Mouse (Mus musculus): ENCODE measurements at regions not wholly inside any gene's neighbourhood (a gene's known extent, or its start where the extent isn't known, plus 50 kb on each side); places are given as distances from the start of the nearest gene placed in this dataset.
A peak's percentile ranks its signal among the peaks of the same experiment; 100 is the strongest.
"Not testable (repeated sequence)": the region's sequence is repeated elsewhere in the genome, so short reads cannot be mapped to it uniquely, and the experiment has no call there.

DNA sequence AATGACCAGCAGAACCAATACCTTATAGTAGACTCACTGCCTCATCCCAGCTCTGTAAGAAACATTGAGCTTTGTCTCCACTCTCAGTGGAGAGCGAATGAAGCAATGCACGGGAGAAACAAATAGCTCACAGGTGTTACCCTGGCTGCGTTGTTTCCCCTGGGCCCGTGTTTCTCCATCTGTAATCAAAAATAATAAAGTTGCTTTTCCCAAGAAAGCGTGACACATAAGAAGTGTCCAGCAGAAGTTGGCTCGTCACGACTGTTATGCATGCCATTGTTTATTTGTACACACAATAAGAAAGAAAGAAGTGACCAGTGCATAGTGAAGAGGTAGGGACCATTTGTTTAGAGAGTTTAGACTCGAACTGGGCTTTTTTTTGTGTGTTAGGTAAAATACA is 171.3 kb upstream of the Frmd6 start:
- 82% methylated on average over 8 of the region's 8 CpGs for WGBS
- Histone ChIP-seq H3K4me2 (no peak overlapping the region), H3K4me1 (peaks cover 8% of the 10 kb centered on the region), H3K27ac (no peak overlapping the region), H3K9me3 (no peaks in the 10 kb centered on the region), H3K27me3 (no peaks in the 10 kb centered on the region), H3K36me3 (no peaks in the 10 kb centered on the region), H3K4me3 (no peak overlapping the region), H3K9ac (no peak overlapping the region)
- no peak for ATAC-seq (ENCODE audit: insufficient number of reproducible peaks, low FRiP score, low TSS enrichment, low read depth)

DNA sequence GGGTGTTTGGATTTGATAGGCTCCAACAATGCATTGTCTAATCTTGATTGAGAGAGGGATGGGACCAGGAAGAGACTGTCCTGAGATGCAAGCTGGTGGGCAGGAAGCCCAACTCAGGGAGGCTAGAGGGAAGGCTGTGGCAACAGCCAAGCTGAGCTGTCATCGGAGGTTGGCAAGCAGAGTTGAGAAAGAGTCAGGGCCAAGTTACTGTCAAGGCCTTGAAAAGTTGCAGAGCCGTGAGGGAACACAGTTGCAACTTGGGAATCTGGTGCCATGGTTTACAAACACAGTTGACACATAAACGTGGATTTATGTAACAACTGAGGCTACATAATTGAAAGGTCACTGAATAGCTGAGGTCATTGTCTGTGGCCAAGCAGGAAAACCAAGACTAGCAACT is 170.8 kb upstream of the Frmd6 start:
- no peaks in the 10 kb centered on the region for H3K9me3 ChIP-seq
- no peaks in the 10 kb centered on the region for H3K36me3 ChIP-seq
- H3K27me3 ChIP-seq, result no peaks in the 10 kb centered on the region
- no peak for ATAC-seq (ENCODE audit: insufficient number of reproducible peaks, low FRiP score, low TSS enrichment, low read depth)
- H3K4me3 ChIP-seq, result no peak overlapping the region
- peaks cover 6% of the 10 kb centered on the region; the same call in 1 of the 2 replicates for H3K4me1 ChIP-seq
- no peak overlapping the region for H3K4me2 ChIP-seq
- no peak overlapping the region for H3K27ac ChIP-seq
- 55% methylated on average over 3 of the region's 3 CpGs for WGBS
- no peak overlapping the region for H3K9ac ChIP-seq

- no peaks in the 10 kb centered on the region for H3K36me3 ChIP-seq
- H3K4me1 ChIP-seq, result peaks cover 6% of the 10 kb centered on the region; the same call in 1 of the 2 replicates
- no peak overlapping the region for H3K27ac ChIP-seq
- no peak overlapping the region for H3K4me2 ChIP-seq
- ATAC-seq (ENCODE audit: insufficient number of reproducible peaks, low FRiP score, low TSS enrichment, low read depth), result no peak
- no peaks in the 10 kb centered on the region for H3K27me3 ChIP-seq
- no peak overlapping the region for H3K9ac ChIP-seq
- no peak overlapping the region for H3K4me3 ChIP-seq
- no peaks in the 10 kb centered on the region for H3K9me3 ChIP-seq
- WGBS, result 82% methylated on average over 2 of the region's 2 CpGs
These were observed 169.9 kb upstream of the Frmd6 start for GRCm38 (mm10) chr12:70655411-70655811.

DNA sequence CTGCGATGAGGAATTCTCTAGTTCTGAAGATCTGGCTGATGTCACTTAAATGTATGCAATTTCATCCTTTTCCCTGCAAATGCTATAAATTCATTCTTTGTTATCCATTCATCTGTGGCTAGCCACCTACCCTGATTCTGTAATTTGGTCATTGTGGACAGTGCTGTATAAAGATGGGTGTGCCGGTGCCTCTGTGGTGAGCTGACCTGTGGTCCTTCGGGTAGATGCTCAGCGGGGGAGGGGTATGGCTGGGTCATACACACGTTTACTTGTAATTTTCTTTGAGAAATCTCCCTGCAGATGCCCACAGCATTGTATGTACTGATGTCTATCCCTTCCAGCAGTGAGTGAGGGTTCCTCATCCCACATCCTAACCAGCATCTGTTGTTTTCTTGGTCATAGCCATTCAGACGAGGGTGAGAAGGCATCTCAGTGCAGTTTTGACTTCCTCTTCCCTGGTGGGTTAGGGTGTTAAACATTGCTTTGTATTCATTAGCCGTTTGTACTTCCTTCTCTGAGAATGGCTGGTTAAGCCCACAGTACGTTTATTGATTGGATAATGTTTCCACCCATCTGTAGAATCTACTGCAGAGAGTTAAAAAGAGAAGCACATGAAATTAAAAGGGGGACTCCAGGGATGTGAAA is 169.3 kb upstream of the Frmd6 start:
- Histone ChIP-seq H3K9me3 (no peaks in the 10 kb centered on the region), H3K4me1 (peaks cover 6% of the 10 kb centered on the region; the same call in 1 of the 2 replicates), H3K4me2 (no peak overlapping the region), H3K9ac (no peak overlapping the region), H3K36me3 (no peaks in the 10 kb centered on the region), H3K27me3 (no peaks in the 10 kb centered on the region), H3K4me3 (no peak overlapping the region), H3K27ac (no peak overlapping the region)
- 69% methylated on average over 8 of the region's 8 CpGs for WGBS
- no peak for ATAC-seq (ENCODE audit: insufficient number of reproducible peaks, low FRiP score, low TSS enrichment, low read depth)

GRCm38 (mm10) chr12:70656805-70657492 is 168.4 kb upstream of the Frmd6 start:
- Histone ChIP-seq H3K9ac (no peak overlapping the region), H3K27me3 (no peaks in the 10 kb centered on the region), H3K4me3 (no peak overlapping the region), H3K4me2 (no peak overlapping the region), H3K36me3 (no peaks in the 10 kb centered on the region), H3K9me3 (no peaks in the 10 kb centered on the region), H3K27ac (no peak overlapping the region), H3K4me1 (peaks cover 5% of the 10 kb centered on the region; the same call in 1 of the 2 replicates)
- ATAC-seq (ENCODE audit: insufficient number of reproducible peaks, low FRiP score, low TSS enrichment, low read depth), result no peak
- WGBS, result 40% methylated on average over 7 of the region's 7 CpGs

DNA sequence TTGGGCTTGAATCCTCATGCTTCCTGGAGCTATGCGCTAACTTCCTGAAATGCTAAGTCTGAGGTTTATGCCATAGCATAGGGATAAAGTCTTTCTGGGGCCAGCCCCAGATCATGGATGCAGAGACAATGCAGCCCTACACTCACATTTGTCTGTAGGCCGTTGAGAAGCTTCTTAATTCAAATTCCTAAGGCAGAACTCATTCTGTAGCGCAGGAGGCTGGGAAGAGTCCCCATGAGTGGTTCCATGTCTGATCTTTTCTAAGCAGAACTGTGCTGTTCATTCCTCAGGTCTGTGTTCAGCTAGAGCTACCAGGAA is 167.9 kb upstream of the Frmd6 start:
- no peaks in the 10 kb centered on the region for H3K27me3 ChIP-seq
- no peaks in the 10 kb centered on the region for H3K9me3 ChIP-seq
- WGBS, result 81% methylated on average over 3 of the region's 3 CpGs
- no peak for ATAC-seq (ENCODE audit: insufficient number of reproducible peaks, low FRiP score, low TSS enrichment, low read depth)
- no peak overlapping the region for H3K9ac ChIP-seq
- no peaks in the 10 kb centered on the region for H3K36me3 ChIP-seq
- H3K27ac ChIP-seq, result no peak overlapping the region
- peaks cover 4% of the 10 kb centered on the region; the same call in 1 of the 2 replicates for H3K4me1 ChIP-seq
- H3K4me2 ChIP-seq, result no peak overlapping the region
- no peak overlapping the region for H3K4me3 ChIP-seq

GRCm38 (mm10) chr12:70658106-70658505 is 167.2 kb upstream of the Frmd6 start:
- Histone ChIP-seq H3K9me3 (no peaks in the 10 kb centered on the region), H3K27ac (no peak overlapping the region), H3K4me2 (no peak overlapping the region), H3K4me1 (peaks cover 4% of the 10 kb centered on the region; the same call in 1 of the 2 replicates), H3K9ac (no peak overlapping the region), H3K4me3 (no peak overlapping the region), H3K27me3 (no peaks in the 10 kb centered on the region), H3K36me3 (no peaks in the 10 kb centered on the region)
- 83% methylated on average over 5 of the region's 5 CpGs for WGBS
- ATAC-seq (ENCODE audit: insufficient number of reproducible peaks, low FRiP score, low TSS enrichment, low read depth), result no peak

GRCm38 (mm10) chr12:70660388-70660787 is 164.9 kb upstream of the Frmd6 start:
- H3K27ac ChIP-seq, result no peak overlapping the region
- H3K36me3 ChIP-seq, result no peaks in the 10 kb centered on the region
- peaks cover 4% of the 10 kb centered on the region; the same call in 1 of the 2 replicates for H3K4me1 ChIP-seq
- no peak overlapping the region for H3K9ac ChIP-seq
- no peak overlapping the region for H3K4me2 ChIP-seq
- WGBS, result 82% methylated on average over 4 of the region's 4 CpGs
- no peaks in the 10 kb centered on the region for H3K9me3 ChIP-seq
- no peaks in the 10 kb centered on the region for H3K27me3 ChIP-seq
- H3K4me3 ChIP-seq, result no peak overlapping the region
- ATAC-seq (ENCODE audit: insufficient number of reproducible peaks, low FRiP score, low TSS enrichment, low read depth), result no peak

- ATAC-seq (ENCODE audit: insufficient number of reproducible peaks, low FRiP score, low TSS enrichment, low read depth); H3K9ac ChIP-seq; H3K9me3 ChIP-seq; H3K27ac ChIP-seq; H3K27me3 ChIP-seq; H3K4me3 ChIP-seq; H3K36me3 ChIP-seq; H3K4me2 ChIP-seq: not testable (repeated sequence)
- peaks cover 20% of the 10 kb centered on the region; the same call in 1 of the 2 replicates for H3K4me1 ChIP-seq
- WGBS, result 91% methylated on average over 6 of the region's 8 CpGs
These were observed 157.2 kb upstream of the Frmd6 start for GRCm38 (mm10) chr12:70668158-70668557.

DNA sequence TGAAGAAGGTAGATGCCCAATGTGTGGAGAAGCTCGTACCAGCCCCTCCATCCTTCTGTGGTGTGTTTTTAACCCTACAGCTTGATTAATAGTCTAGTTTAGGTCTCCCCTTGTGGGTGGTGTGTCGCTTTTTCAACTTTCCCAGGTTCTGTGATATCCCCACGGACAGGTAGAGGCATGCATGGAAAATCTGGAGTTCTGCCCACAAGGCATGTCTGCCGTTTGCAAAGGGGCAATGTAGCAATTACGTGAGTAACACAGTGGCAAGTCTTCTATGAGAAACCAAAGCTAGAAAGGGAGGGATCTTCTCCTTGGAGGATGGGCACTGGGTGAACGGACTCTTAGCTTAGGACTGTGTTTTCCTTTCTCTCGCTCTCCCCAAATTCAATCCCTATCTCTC is 153.2 kb upstream of the Frmd6 start:
- H3K4me3 ChIP-seq, result no peak overlapping the region
- no peak overlapping the region for H3K4me2 ChIP-seq
- no peaks in the 10 kb centered on the region for H3K9me3 ChIP-seq
- no peak for ATAC-seq (ENCODE audit: insufficient number of reproducible peaks, low FRiP score, low TSS enrichment, low read depth)
- H3K36me3 ChIP-seq, result no peaks in the 10 kb centered on the region
- H3K27me3 ChIP-seq, result no peaks in the 10 kb centered on the region
- peaks cover 32% of the 10 kb centered on the region for H3K4me1 ChIP-seq
- H3K27ac ChIP-seq, result peak overlapping the region; percentile 68
- H3K9ac ChIP-seq, result no peak overlapping the region
- 63% methylated on average over 7 of the region's 7 CpGs for WGBS

GRCm38 (mm10) chr12:70673188-70673587 is 152.1 kb upstream of the Frmd6 start:
- Histone ChIP-seq H3K27ac (peak overlapping the region; percentile 68), H3K4me2 (0 out of 2 replicates have a peak overlapping the region, but pooled peaks have one; percentile 17), H3K9me3 (no peaks in the 10 kb centered on the region), H3K27me3 (no peaks in the 10 kb centered on the region), H3K9ac (no peak overlapping the region), H3K4me1 (peaks cover 32% of the 10 kb centered on the region), H3K4me3 (peak overlapping the region; percentile 7; the same call in 1 of the 2 replicates), H3K36me3 (no peaks in the 10 kb centered on the region)
- 23% methylated on average over 11 of the region's 11 CpGs for WGBS
- ATAC-seq (ENCODE audit: insufficient number of reproducible peaks, low FRiP score, low TSS enrichment, low read depth), result no peak

DNA sequence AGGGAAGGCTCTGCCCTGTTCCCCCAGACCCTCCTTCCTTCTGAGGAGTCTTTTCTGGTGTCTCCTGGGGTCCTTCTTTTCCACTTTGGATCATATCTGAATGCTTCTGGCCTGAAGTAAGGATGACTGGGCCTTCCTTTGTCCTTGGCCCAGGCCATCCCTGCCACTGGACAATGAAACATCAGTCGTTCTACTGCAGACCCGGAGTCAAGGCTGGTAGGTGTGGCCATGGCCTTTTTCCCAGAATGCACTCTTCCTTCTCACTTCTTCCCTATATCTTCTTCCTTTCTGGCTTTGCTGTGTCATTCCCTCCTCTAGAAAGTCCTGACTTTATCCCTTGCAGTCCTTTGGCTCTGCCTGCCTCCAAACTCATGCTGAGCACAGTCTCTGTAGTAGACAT is 151.2 kb upstream of the Frmd6 start:
- Histone ChIP-seq H3K4me2 (no peak overlapping the region), H3K27ac (peak overlapping the region; percentile 68), H3K4me3 (no peak overlapping the region)

More for the DNA sequence above, 151.2 kb upstream of the Frmd6 start:
- ATAC-seq (ENCODE audit: insufficient number of reproducible peaks, low FRiP score, low TSS enrichment, low read depth), result no peak
- Histone ChIP-seq H3K9ac (no peak overlapping the region), H3K9me3 (no peaks in the 10 kb centered on the region), H3K36me3 (no peaks in the 10 kb centered on the region), H3K27me3 (no peaks in the 10 kb centered on the region), H3K4me1 (peaks cover 32% of the 10 kb centered on the region)
- WGBS, result 75% methylated on average over 2 of the region's 2 CpGs

Measured in limb, embryonic 15.5 days (tissue).